Mouse (Mus musculus) brain, embryonic 14.5 days (tissue): Measurements from ENCODE around the gene Tamm41. TPM values are rescaled to one million over a fixed set of nuclear protein-coding genes. Genes with fewer than 3 reads are reported as not detected.

Source experiments
- DNase-seq: peaks from one replicate; pipeline ENCODE4 v3.0.0-alpha.2; 2011; ENCODE audit warnings: low read depth
- CTCF ChIP-seq: fragments of 200-500 bp; IDR thresholded peaks from 2 replicates; pipeline ENCODE4 v1.5.1; 2012; ENCODE audit warnings: inconsistent platforms, mild to moderate bottlenecking, moderate library complexity, borderline replicate concordance; ENCODE audit not compliant: insufficient read depth, insufficient read length; ENCODE audit errors: extremely low read depth
- POLR2A ChIP-seq: fragments of 200-500 bp; IDR thresholded peaks from 2 replicates; pipeline ENCODE4 v1.6.1; 2012; ENCODE audit warnings: mild to moderate bottlenecking, inconsistent platforms, borderline replicate concordance; ENCODE audit not compliant: poor library complexity, insufficient read depth, insufficient read length, severe bottlenecking; ENCODE audit errors: extremely low read depth
- polyA plus RNA-seq: library from polyadenylated mRNA; depleted of rRNA; stranded (reverse); fragments of >200 nt; gene quantifications from 2 replicates; pipeline ENCODE4 v1.2.3, GENCODE M21; 2012; rRNA removed

The Tamm41 gene
- polyA plus RNA-seq: 38.6 and 46.8 TPM in 2 replicates

GRCm38 (mm10) chr6:115037103-115038094, at the start of gene Tamm41:
Gene Tamm41 (minus strand): TSS chr6:115037876.
- TF ChIP-seq POLR2A (peak; percentile 75), CTCF (peak; percentile 98)
- DNase-seq: peak; percentile 96

- no peak for DNase-seq
- TF ChIP-seq POLR2A (no peak), CTCF (no peak)
Observed at GRCm38 (mm10) chr6:115085274-115085841, 47.7 kb upstream of the Tamm41 start.

- TF ChIP-seq CTCF: no peak
- no peak for TF ChIP-seq POLR2A
- peak; percentile 35 for DNase-seq
Observed at GRCm38 (mm10) chr6:115076781-115077575, 39.3 kb upstream of the Tamm41 start.

GRCm38 (mm10) chr6:115072024-115072423, 34.3 kb upstream of the Tamm41 start:
- TF ChIP-seq CTCF (no peak), POLR2A (no peak)
- peak; percentile 76 for DNase-seq

- TF ChIP-seq CTCF (peak; percentile 84), POLR2A (no peak)
- peak; percentile 44 for DNase-seq
Observed at GRCm38 (mm10) chr6:115065411-115066241, 27.9 kb upstream of the Tamm41 start.

DNA sequence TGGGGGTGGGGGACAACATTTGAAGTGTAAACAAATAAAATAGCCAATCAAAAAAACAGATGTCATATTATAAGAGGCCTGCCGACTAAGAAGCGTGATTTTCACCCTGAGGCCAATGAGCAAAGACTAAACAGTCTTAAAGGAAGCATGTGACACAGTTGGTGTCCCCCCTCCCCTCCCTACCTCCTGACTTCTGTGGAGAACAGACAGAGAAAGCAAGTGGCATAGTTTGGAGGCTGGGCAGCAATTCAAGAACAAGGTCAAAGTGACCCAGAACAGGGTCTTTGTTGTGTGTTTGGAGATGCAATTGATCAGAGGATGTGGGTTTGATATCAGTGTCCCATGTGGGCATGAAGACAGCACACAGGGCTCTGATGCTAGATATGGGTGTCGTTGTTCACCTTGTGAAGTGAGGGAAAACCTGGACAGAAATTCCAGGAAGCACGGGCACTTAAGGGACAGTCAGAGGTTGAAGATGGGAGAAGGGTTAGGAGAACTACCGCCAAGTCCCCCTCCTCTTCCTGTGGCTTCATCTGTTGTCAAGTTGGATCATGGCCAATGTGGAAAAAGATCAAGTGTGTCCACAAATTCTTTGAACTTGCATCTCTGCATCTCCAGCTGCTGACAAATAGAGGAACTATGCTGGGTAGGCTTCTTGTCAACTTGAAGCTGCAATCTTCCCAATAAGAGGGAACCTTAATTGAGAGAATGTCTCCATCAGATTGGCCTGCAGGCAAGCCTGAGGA, 25.1 kb upstream of the Tamm41 start:
- no peak for DNase-seq
- TF ChIP-seq CTCF (no peak), POLR2A (no peak)

DNA sequence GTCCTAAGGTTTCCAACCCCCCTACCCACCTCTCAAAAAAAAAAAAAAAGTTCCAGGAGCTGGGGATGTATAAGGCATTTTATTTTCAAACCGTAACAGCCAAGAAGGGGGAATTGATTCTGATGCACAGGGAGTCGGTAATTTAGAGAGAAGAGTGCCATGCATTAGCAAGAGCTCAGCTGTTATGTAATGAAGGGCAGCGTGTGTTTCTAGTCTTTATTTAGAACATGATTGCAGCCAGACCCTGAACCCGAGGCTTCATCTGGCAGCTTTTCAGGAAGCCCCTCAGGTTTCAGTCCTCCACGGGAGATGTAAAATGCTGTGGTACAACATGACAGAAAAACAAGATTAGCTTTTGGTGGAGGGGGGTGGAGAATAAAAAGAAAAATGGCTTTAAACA, 21.6 kb upstream of the Tamm41 start:
- no peak for TF ChIP-seq CTCF
- no peak for TF ChIP-seq POLR2A
- peak; percentile 57 for DNase-seq

DNA sequence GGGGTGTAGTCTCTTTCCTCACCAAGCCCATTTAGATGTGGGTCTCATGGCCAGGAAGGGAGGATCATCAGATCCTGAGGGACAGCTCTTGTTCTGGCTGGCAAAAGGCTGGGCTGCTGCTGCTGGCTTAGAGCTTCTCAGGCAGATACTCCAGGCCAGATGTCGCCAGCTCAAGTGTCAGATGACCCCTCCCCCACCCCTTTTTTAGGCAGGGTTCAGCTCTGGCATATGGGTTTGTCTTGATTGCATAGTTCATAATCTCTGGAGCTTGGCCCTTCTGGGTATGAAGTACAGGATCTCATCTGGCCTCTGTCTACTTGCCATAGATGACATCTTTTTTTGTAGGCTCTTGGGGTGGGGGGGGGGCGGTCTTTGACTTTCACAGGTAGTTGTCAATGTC, 19.0 kb upstream of the Tamm41 start:
- DNase-seq: no peak
- TF ChIP-seq CTCF (no peak), POLR2A (no peak)

- TF ChIP-seq CTCF (no peak), POLR2A (no peak)
- peak; percentile 43 for DNase-seq
Observed at GRCm38 (mm10) chr6:115055440-115055839, 17.8 kb upstream of the Tamm41 start.
